Mouse (Mus musculus) hindbrain, embryonic 11.5 days (tissue): ENCODE results near the gene Snrpg. TPM values are rescaled to one million over a fixed set of nuclear protein-coding genes. Genes with fewer than 3 reads are reported as not detected.

Experiments used
- ATAC-seq: fragments of 200-750 bp; cut with Nextera tagmentation; 2 replicates; pipeline ENCODE4 v1.8.0; 2017; ENCODE audit warnings: mild to moderate bottlenecking, moderate TSS enrichment, moderate library complexity; ENCODE audit not compliant: low FRiP score
- DNase-seq: peaks from one replicate; pipeline ENCODE4 v3.0.0-alpha.2; 2015; ENCODE audit warnings: low spot score
- H3K27ac ChIP-seq: fragments of 300-500 bp; sonication (generic); 2 replicates; pipeline ENCODE4 v1.5.1; 2014; ENCODE audit warnings: mild to moderate bottlenecking, low read depth, low read length
- H3K27me3 ChIP-seq: fragments of 300-500 bp; sonication (generic); 2 replicates; pipeline ENCODE4 v1.6.1; 2014; ENCODE audit warnings: mild to moderate bottlenecking, low read length, moderate library complexity, mixed read lengths; ENCODE audit not compliant: control insufficient read depth, insufficient read depth
- H3K36me3 ChIP-seq: fragments of 300-500 bp; sonication (generic); 2 replicates; pipeline ENCODE4 v1.6.1; 2014; ENCODE audit warnings: mild to moderate bottlenecking, low read length, moderate library complexity, mixed read lengths; ENCODE audit not compliant: control insufficient read depth, insufficient read depth
- H3K4me1 ChIP-seq: fragments of 300-500 bp; sonication (generic); replicated peaks from 2 replicates; pipeline ENCODE4 v1.6.1; 2014; ENCODE audit warnings: low read length, mixed read lengths; ENCODE audit not compliant: control insufficient read depth, insufficient read depth
- H3K4me2 ChIP-seq: fragments of 300-500 bp; sonication (generic); replicated peaks from 2 replicates; pipeline ENCODE4 v1.6.1; 2014; ENCODE audit warnings: mild to moderate bottlenecking, low read depth, low read length
- H3K4me3 ChIP-seq: fragments of 300-500 bp; sonication (generic); 2 replicates; pipeline ENCODE4 v1.5.1; 2014; ENCODE audit warnings: low read depth, low read length
- H3K9ac ChIP-seq: fragments of 300-500 bp; sonication (generic); 2 replicates; pipeline ENCODE4 v1.6.1; 2014; ENCODE audit warnings: low read depth, low read length
- H3K9me3 ChIP-seq: fragments of 300-500 bp; sonication (generic); 2 replicates; pipeline ENCODE4 v1.6.1; 2016; ENCODE audit warnings: low read length; ENCODE audit not compliant: control insufficient read depth
- whole genome bisulfite sequencing: fragments of 180-500 bp; shearing (Covaris S2); extraction: QIAGEN DNeasy Blood & Tissue Kit; methylation state at CpG from one replicate; pipeline ENCODE4 v1.1.7; 2014; 5-methylcytosine and 5-hydroxymethylcytosine counted together
- polyA plus RNA-seq: library from polyadenylated mRNA; unstranded; fragments of >200 nt; fragmentation: Nextera tagmentation; extraction: Ambion mirVana; gene quantifications from 2 replicates; pipeline ENCODE4 v1.2.1, GENCODE M21; 2014

Snrpg gene
- polyA plus RNA-seq, 1 experiment from 2014 or later = 651 TPM

DNA sequence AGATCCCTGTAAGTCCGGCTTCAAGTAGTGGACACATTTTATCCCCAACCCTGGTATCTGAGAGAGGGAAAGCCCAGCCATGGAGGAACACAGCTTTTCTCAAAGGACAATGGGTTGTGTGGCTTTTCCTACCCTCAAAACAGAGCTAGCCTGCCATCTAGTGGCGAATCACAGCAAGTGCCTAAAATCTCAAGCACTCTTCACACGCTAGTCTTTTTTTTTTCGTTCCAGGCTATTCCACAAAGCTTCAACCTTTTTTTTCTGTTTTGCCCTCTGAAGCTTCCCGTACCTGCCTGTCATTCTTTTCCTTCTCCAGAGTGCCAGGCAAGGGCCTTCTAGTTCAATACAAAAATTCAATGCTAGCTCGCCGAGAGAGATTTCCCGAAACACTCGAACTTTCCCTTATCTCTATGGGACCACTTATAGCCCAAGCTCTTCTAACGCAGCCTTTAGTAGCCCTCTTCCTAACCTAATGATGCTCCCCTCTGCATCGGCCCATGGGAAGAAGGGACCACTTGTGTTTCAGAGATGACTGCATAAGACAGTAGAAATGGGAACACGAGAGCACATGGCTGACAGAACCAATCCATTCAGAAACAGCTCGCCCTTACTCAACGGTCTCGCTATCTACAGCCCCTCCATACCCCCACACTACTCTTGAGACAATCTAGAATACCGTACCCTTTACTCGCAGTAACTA lies 6.5 kb upstream of the Snrpg start:
- peak overlapping the region; percentile 52 for H3K4me2 ChIP-seq
- peak; percentile 62 for ATAC-seq
- no peaks in the 10 kb centered on the region for H3K36me3 ChIP-seq
- no peaks in the 10 kb centered on the region for H3K27me3 ChIP-seq
- WGBS = 2% methylated on average over 17 of the region's 17 CpGs
- peak overlapping the region; percentile 71 for H3K4me3 ChIP-seq
- no peak overlapping the region; the same call in 1 of the 2 replicates for H3K27ac ChIP-seq
- peak overlapping the region; percentile 58; the same call in 1 of the 2 replicates for H3K9ac ChIP-seq
- peak; percentile 89 for DNase-seq
- no peaks in the 10 kb centered on the region; the same call in 1 of the 2 replicates for H3K4me1 ChIP-seq
- no peaks in the 10 kb centered on the region for H3K9me3 ChIP-seq

DNA sequence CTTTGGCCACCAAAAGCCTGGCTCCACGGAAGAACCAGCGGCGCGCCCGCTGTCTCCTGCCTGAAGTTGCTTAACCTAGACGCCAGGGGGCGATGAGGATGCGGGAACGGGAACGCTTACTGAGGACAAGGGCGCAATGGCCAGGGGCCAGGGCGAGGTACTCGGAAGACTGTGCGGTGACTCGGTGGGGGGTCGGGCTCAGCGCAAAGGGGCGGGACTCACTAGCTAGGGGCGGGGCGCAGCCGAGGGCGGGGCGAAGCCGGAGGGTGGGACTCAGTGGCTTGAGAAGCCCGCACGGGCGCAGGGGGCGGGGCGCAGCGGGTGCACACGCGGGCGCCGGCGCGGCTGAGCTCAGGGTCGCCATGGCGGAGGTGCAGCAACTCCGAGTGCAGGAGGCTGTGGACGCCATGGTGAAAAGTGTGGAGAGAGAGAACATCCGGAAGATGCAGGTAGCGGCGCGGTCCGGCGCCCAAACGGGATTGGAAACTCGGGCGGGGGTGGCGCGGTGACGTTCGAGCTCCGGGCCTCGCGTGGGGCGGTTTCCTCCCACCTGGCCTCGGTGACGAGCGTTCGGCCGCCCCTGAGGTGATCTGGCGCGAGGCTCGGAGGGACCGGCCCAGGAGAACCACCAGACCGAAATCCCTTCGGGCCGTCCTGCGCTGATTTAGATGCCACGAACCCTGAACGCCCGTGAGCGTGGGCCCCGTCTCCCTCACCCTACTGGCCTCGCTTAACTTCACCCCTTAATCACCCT lies 5.6 kb upstream of the Snrpg start, which contains the start of gene Fam136a:
Gene Fam136a (plus strand): TSS at position 276 of the 754 bp plus-strand sequence.
- WGBS = under 1% methylated on average over 69 of the region's 76 CpGs

DNA sequence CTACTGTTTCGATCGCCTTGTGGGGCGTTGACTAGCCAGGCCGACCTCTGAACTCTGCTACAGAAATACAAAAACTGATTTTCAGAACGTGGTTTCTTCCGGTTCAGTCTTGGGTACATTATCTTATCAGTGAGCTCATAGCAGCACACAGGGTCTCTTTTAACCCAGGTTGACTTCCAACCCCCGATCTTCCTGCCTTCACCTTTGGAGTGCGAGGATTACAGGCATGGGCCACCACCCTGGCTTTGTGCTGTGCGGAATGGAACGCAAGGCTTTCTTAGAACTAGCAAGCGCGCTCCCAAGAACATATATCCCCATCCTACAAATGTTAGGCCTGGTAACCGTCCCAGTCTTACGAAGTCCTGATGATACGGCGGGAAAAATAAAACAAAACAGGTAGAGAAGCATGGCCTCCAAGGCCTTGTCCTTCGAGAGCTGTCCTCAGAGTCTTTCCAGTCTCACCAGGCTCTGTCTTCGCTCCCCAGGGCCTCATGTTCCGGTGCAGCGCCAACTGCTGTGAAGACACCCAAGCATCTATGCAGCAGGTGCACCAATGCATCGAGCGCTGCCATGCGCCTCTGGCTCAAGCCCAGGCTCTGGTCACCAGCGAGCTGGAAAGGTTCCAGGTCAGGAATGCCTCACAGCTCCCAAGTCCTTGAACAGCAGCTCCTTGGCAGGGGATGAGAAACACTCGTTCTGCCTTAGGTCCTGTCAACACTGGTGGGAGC lies 4.8 kb upstream of the Snrpg start:
- Histone ChIP-seq H3K36me3 (no peaks in the 10 kb centered on the region), H3K27ac (peak overlapping the region; percentile 51; the same call in 1 of the 2 replicates), H3K27me3 (no peaks in the 10 kb centered on the region), H3K9ac (peak overlapping the region; percentile 90), H3K9me3 (no peaks in the 10 kb centered on the region), H3K4me3 (peak overlapping the region; percentile 71), H3K4me2 (peak overlapping the region; percentile 87), H3K4me1 (no peaks in the 10 kb centered on the region; the same call in 1 of the 2 replicates)
- WGBS = 48% methylated on average over 25 of the region's 25 CpGs
- 0 out of 2 replicates have a peak, but pooled peaks have one; percentile 1 for ATAC-seq
- DNase-seq = no peak

More for the DNA sequence above, 5.6 kb upstream of the Snrpg start, which contains the start of gene Fam136a:
- no peaks in the 10 kb centered on the region; the same call in 1 of the 2 replicates for H3K4me1 ChIP-seq
- H3K27me3 ChIP-seq = no peaks in the 10 kb centered on the region
- H3K9ac ChIP-seq = peak within 1 kb of the TSS; percentile 90
- DNase-seq = peak; percentile 99
- H3K9me3 ChIP-seq = no peaks in the 10 kb centered on the region
- no peaks in the 10 kb centered on the region for H3K36me3 ChIP-seq
- ATAC-seq = peak; percentile 95
- peak within 1 kb of the TSS; percentile 87 for H3K4me2 ChIP-seq
- H3K27ac ChIP-seq = peak within 1 kb of the TSS; percentile 51
- H3K4me3 ChIP-seq = peak within 1 kb of the TSS; percentile 71

DNA sequence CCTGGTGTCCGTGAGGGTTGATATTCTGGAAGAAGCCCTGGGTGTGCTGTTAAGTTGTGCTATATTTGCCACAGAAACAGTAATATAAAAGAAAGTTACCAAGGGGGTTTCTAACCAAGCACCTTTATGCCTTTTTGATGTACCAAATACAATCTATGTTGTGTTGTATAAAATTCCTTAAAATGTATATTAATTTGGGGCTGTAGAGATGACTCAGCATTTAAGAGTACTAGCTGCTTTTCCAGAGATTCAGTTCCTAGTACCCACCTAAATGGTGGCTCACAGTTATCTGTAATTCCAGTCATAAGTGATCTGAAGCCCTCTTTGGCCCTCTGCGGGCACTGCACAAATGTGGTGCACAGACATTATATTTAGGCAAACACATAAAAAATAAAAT lies 4.3 kb upstream of the Snrpg start:
- no peak overlapping the region; the same call in 1 of the 2 replicates for H3K4me3 ChIP-seq
- no peaks in the 10 kb centered on the region for H3K9me3 ChIP-seq
- peak overlapping the region; percentile 90; the same call in 1 of the 2 replicates for H3K9ac ChIP-seq
- no peaks in the 10 kb centered on the region for H3K36me3 ChIP-seq
- no peak overlapping the region for H3K27ac ChIP-seq
- 86% methylated on average over 2 of the region's 2 CpGs for WGBS
- H3K4me2 ChIP-seq = peak overlapping the region; percentile 87
- no peaks in the 10 kb centered on the region; the same call in 1 of the 2 replicates for H3K4me1 ChIP-seq
- H3K27me3 ChIP-seq = no peaks in the 10 kb centered on the region
- DNase-seq = no peak
- ATAC-seq = no peak

DNA sequence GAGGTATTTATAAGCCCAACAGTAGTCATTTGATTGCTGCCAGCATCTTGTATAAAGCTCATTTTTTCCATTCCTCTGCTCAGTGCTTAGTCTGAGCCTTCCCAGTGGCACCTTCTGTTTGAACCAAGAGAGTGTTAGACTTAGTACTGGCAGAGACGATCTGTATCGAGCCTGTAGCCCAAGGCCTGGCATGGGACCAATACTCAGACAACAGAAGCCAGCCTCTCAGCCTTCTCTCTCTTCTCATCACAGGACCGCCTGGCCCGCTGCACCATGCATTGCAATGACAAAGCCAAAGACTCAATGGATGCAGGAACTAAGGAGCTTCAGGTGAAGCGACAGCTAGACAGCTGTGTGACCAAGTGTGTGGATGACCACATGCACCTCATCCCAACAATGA lies 2.6 kb upstream of the Snrpg start:
- H3K36me3 ChIP-seq = no peaks in the 10 kb centered on the region
- H3K27ac ChIP-seq = no peak overlapping the region
- H3K27me3 ChIP-seq = no peaks in the 10 kb centered on the region
- H3K4me2 ChIP-seq = no peak overlapping the region
- no peak for ATAC-seq
- no peaks in the 10 kb centered on the region for H3K9me3 ChIP-seq
- H3K4me3 ChIP-seq = no peak overlapping the region
- 92% methylated on average over 5 of the region's 5 CpGs for WGBS
- peaks cover 2% of the 10 kb centered on the region; the same call in 1 of the 2 replicates for H3K4me1 ChIP-seq
- no peak overlapping the region for H3K9ac ChIP-seq
- DNase-seq = no peak

DNA sequence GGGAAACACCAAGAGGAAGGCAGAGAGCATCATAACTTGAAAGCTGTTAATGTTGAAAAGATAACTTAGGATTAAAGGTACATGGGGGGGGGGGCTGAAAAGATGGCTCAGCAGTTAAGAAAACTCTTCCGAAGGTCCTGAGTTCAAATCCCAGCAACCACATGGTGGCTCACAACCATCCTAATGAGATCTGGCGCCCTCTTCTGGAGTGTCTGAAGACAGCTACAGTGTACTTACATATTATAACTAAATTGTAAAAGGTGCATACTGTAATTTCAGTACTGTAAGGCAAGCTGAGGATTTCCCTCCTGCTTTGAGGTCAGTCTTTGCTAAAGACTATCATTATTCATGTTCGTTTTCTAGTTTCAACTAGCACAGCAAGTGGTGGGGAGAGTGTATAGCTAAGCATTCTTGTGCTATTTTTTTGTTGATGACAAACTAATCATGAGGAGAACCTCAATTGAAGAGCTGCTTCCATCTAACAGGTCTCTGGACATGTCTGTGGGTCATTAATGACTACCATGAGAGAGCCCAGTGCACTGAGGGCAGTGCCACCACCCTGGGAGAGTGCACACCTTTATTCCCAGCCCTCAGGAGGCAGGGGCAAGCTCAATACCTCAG lies 901 bp upstream of the Snrpg start:
- H3K4me1 ChIP-seq = peaks cover 2% of the 10 kb centered on the region; the same call in 1 of the 2 replicates
- DNase-seq (peak; percentile 23), ATAC-seq (no peak)
- peak overlapping the region; percentile 89; the same call in 1 of the 2 replicates for H3K4me3 ChIP-seq
- H3K27ac ChIP-seq = peak overlapping the region; percentile 87
- no peaks in the 10 kb centered on the region for H3K36me3 ChIP-seq
- no peaks in the 10 kb centered on the region for H3K9me3 ChIP-seq
- H3K4me2 ChIP-seq = peak overlapping the region; percentile 78
- WGBS = 67% methylated on average over 3 of the region's 3 CpGs
- peak overlapping the region; percentile 82 for H3K9ac ChIP-seq
- H3K27me3 ChIP-seq = no peaks in the 10 kb centered on the region

DNA sequence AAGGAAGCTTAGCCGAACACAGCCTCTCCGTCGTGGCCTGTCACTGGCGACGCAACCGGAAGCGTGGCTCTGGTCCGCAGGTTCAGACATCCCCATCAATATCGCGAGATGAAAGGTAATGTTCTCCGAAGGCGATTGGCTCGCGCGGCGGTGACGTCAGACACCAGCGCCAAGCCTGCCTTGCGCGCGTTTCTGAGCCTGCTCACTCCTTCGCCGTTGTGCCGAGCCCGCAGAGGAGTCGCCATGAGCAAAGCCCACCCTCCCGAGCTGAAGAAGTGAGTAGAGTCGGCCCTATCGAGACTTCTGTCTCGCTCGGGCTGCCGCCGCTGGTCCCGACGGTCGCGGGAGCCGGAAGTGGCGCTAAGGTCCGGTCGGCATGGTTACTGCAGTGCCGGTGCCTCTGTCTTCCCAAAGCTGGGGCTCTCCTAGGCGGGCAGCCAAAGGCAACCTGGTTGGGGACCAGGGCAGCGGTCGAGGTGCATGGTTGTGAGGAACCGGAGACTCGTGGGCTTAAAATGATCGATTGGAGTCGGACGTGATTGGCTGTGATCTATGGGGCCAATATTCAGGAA lies 322 bp downstream of the Snrpg start:
- H3K27me3 ChIP-seq = no peaks in the 10 kb centered on the region
- peak overlapping the region; percentile 87 for H3K27ac ChIP-seq
- 0 out of 2 replicates have a peak, but pooled peaks cover 2% of the 10 kb centered on the region for H3K4me1 ChIP-seq
- H3K36me3 ChIP-seq = no peaks in the 10 kb centered on the region
- peak; percentile 96 for ATAC-seq
- DNase-seq = peak; percentile 97
- peak overlapping the region; percentile 85 for H3K9ac ChIP-seq
- peak overlapping the region; percentile 78 for H3K4me2 ChIP-seq
- under 1% methylated on average over 50 of the region's 50 CpGs for WGBS
- H3K9me3 ChIP-seq = no peaks in the 10 kb centered on the region
- H3K4me3 ChIP-seq = peak overlapping the region; percentile 89
